Mouse (Mus musculus): ENCODE results near the gene Bag6.
A peak's percentile ranks its signal among the peaks of the same experiment; 100 is the strongest.
"Not testable (repeated sequence)": the region's sequence is repeated elsewhere in the genome, so short reads cannot be mapped to it uniquely, and the experiment has no call there.

The Bag6 gene

GRCm38 (mm10) chr17:35111774-35112173 is 23.2 kb upstream of the Bag6 start:
- DNase-seq (ENCODE audit: low read depth) = no peak

GRCm38 (mm10) chr17:35115046-35116019 is 19.6 kb upstream of the Bag6 start, which contains the start of gene Ly6g5b:
Gene Ly6g5b, minus strand, starts transcription at chr17:35115428.
- peak; percentile 71 for DNase-seq (ENCODE audit: low read depth)

DNA sequence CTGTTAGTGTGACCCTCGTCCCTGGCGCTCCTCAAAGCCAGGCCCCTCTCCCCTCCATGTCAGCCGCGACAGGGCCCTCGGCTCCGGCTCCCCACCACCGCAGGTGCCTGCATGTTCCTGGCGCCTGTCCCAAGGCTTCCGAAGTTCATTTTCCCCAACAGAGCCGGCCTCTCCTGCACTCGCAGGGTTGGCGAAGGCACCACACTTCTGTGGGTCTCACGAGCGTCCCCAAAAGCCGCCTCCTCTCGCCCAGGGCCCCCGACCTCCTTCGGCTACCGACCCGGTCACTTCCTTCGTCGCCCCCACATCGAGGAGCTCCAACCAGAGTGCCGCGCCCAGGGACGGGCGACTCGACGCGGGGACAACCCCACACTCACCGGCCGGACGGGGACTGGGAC is 14.2 kb upstream of the Bag6 start:
- DNase-seq (ENCODE audit: low read depth) = peak; percentile 46

DNA sequence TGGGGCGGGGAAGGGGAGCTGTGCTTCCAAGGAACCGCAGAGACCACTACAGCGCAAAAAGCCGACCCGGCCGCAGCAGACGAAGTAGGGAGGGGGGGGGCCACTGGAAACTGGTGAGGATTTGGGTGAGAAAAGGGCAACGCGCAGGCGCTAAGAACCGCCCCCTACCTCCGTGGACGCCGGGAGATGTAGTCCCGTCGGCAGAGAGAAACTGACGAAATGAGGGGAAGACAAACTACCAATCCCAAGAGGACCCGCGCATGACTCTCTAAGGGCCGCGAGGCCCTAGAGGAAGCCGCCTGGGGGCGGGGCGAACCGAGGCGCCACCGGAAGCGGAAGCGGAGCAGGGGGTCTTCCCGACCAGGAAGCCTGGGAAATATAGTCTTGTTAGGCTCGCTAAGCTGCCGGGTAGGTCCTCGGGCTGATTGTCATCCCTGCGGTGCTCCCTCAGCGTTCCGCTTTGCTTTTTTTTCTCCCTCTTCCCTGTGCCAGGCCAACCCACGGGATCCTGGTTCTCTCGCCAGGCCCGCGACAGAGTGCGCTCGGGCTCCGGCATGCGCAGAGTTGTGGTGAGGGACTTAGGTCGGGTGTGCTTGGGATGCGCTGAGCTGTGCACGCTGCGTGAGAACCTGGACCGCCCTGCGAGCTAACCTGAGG is 13.7 kb upstream of the Bag6 start, which contains the start of gene Gpank1:
Gpank1 (plus strand) TSS at position 313 of the 657 bp plus-strand sequence.
- DNase-seq (ENCODE audit: low read depth) = peak; percentile 99

- peak; percentile 89 for DNase-seq (ENCODE audit: low read depth)
Measured at GRCm38 (mm10) chr17:35121871-35122303, 13.1 kb upstream of the Bag6 start, which contains the start of gene Csnk2b. Gene Csnk2b, minus strand, starts transcription at chr17:35122053.

- DNase-seq (ENCODE audit: low read depth) = not testable (repeated sequence)
Measured at GRCm38 (mm10) chr17:35123287-35123686, 11.7 kb upstream of the Bag6 start.

DNA sequence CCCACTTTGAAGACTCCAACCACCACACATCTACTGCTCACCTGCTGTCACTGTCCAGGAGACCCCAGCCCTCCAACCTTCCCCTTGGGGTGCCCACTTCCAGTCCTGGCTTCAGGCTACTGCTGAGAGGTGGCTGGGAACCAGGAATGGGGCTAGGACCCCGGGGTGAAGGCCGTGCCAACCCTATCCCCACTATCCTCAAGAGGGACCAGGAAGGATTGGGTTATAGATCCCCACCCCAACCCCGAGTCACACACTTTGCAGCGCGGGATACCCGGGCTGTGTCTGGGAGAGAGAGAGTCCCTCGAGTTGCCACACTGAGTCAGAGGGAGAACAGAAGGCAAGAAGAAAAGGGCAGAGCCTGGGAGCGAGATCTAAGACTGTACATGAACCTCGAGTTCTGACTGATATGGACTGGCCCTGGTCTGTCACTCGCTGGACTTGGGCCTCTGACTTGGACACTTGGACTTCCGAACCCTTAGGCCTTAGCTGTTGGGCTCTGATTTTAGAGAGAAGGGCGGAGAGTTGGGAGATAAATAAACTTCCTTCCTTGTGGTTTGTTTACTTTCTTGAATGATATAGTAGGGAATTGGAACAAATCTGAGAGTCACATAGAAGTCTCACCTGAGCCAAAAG is 10.6 kb upstream of the Bag6 start:
- DNase-seq (ENCODE audit: low read depth) = not testable (repeated sequence)

- no peak for DNase-seq (ENCODE audit: low read depth)
Measured at GRCm38 (mm10) chr17:35125081-35125480, 9.9 kb upstream of the Bag6 start.

GRCm38 (mm10) chr17:35125578-35125977 is 9.4 kb upstream of the Bag6 start:
- peak; percentile 10 for DNase-seq (ENCODE audit: low read depth)

DNA sequence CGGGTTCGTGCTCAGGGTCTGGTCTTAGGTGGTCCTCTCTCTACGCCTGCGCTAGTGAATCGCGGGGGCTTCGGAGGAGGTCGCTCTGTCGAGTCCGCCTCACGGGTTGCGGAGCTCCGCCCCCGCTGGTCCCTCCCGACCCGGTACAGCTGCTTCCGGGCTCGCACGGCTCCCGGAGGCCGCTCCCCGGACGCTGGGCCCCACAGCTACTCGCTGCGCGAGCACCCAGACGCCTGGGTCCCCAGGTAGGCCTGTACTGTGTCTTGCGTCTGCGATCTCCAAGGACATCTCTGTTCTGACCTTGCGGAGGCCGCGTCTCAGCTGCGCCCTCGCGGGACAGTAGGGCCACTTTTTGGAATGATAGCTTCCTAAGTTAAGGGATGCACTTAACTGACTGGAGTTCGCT is 8.8 kb upstream of the Bag6 start, which contains the start of gene D17H6S53E:
D17H6S53E (plus strand) TSS at position 168 of the 406 bp plus-strand sequence.
- peak; percentile 81 for DNase-seq (ENCODE audit: low read depth)

- DNase-seq (ENCODE audit: low read depth) = peak; percentile 17
Measured at GRCm38 (mm10) chr17:35127017-35127416, 8.0 kb upstream of the Bag6 start.

GRCm38 (mm10) chr17:35128996-35129395 is 6.0 kb upstream of the Bag6 start:
- DNase-seq (ENCODE audit: low read depth) = no peak

- DNase-seq (ENCODE audit: low read depth) = no peak
Measured at GRCm38 (mm10) chr17:35131038-35131437, 3.9 kb upstream of the Bag6 start.

GRCm38 (mm10) chr17:35131500-35132173 is 3.3 kb upstream of the Bag6 start, which contains the start of gene Apom:
Gene Apom, minus strand, starts transcription at chr17:35132050.
- DNase-seq (ENCODE audit: low read depth) = no peak

GRCm38 (mm10) chr17:35132174-35132560 is 2.8 kb upstream of the Bag6 start:
- DNase-seq (ENCODE audit: low read depth) = no peak

GRCm38 (mm10) chr17:35133517-35133916 is 1.5 kb upstream of the Bag6 start:
- DNase-seq (ENCODE audit: low read depth) = no peak

DNA sequence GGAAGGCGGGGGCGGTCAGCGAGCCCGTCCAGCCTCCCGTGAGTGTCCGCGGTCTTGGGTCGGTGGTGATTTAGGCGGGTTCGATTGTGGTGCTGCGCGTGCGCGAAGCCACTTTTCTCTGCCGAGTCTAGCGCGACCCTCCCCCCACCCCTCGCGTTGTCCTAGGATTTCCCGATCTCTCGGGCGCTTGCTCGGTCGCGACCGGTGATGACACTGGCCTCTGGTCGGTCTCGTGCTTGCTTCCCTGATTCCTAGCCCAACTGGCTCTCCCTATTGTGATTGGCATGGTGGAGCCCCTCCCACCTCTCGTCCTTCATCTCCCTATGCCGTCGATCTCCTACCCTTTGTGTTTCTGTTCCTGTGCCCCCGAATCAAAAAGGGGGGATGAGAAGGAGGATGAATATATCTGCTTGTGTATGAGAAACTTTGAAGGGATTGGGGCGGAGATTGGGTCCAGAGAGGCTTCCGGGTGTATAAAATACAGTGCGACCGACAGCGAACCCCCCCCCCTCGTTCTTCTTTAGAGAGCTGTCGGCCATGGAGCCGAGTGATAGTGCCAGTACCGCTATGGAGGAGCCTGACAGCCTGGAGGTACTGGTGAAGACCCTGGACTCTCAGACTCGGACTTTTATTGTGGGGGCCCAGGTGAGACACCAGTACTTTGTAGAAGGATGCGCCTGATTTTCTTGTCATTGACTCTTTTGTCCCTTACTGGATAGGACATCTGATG is 778 bp downstream of the Bag6 start:
- no peak for DNase-seq (ENCODE audit: low read depth)

GRCm38 (mm10) chr17:35139269-35139668 is 4.3 kb downstream of the Bag6 start:
- DNase-seq (ENCODE audit: low read depth) = no peak

DNA sequence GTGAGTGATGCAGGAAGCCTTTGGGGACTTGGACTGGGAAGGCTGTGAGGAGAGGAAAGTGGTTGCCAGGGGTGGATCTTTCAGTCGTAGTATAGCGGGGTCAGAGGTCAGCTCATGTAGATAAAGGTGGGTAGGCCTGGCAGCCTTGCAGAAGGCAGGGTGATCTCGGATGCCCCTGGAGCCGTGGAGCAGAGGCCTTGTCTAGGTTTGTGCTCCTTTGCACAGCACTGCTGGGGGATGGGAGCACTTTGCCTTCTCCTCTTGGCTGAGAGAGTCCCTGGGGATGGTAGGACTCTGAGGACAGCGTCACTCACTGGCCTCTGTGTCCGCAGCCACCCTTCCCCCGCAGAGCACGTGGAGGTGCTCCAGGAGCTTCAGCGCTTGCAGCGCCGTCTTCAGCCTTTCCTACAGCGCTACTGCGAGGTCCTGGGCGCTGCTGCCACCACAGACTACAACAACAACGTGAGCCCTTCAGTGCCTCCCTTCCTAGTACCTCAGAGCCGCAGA is 5.6 kb downstream of the Bag6 start:
- no peak for DNase-seq (ENCODE audit: low read depth)

GRCm38 (mm10) chr17:35141971-35142370 is 7.0 kb downstream of the Bag6 start:
- no peak for DNase-seq (ENCODE audit: low read depth)

DNA sequence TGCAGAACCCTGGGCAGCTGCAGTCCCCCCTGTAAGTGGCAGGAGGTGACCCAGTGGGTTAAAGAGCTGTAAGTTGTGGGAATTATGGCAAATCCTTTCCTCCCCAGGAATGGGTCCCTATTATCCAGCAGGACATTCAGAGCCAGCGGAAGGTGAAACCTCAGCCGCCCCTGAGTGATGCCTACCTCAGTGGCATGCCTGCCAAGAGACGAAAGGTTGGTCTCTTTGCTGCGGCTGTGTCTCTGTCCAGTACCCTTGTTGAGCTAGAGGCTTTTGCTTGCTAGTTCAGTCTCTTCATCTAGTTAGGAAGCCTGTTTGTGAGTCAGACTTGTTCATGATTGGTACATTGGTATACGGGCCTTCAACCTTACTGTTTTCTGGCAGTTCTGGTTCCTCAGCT is 11.2 kb downstream of the Bag6 start:
- DNase-seq (ENCODE audit: low read depth) = no peak
